Mouse (Mus musculus) kidney, adult 11 months (tissue): ENCODE measurements around the gene Mier2.

ENCODE experiments used
- DNase-seq: peaks from one replicate; pipeline ENCODE4 v3.0.0; 2022

Gene Mier2

DNA sequence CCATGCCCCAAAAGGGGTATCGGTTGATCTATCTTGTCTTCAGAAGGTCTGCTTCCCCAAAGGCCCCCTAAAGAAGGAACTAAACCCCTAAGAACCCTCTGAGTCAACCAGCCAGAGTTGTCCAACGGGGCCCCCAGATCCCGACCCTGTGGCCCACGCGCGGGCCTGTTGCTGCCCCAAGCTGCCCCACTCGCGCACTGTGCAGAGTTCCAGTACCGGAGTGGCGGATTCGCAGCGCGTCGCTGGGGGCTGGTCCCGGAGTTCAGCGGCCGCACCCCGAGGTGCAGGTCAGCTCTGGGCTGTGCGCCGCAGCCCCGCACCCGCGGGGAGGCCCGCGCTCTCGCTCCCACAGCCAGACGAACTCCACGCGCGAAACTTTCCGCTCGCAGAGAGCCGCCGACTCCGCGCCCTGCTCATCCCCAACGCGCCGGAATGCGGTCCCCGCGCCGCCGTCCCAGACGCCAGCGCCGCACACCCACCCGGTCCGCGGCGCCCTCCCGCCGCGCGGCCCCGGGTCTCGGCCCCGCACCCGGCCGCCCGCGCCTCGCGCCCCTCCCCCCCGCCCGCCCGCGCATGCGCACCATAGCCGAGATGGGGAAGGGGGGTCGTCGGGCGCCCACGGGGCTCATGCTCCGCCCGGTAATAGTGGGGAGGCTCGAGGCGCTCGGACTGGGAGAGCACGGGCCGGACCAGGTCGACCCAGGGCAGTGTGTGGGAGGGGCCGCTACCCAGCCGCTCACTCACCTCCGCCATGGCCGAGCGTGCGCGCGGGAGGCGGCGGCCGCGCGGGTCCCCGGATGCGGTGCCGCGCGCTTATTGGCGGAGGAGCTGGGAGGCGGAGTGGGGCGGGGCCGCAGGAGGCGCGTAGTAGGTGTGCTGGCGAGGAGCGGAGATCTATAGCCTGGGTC lies at the start of gene Mier2:
Gene Mier2, minus strand, starts transcription at position 870 of the 908 bp plus-strand sequence.
- DNase-seq = peak; percentile 77

DNA sequence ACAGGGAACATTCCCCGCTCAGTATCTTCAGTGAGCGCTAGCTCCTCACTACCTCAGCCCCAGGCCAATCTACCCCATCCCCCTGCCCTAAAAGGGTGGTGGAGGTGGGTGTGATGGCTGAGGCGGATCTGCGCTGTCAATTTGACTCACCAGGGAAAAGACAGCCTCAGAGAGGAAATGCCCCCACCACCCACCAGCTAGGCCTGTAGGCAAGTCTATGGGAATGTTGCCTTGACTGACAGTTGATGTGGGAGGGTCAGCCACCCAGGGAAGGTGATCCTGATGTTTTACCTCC lies 42.9 kb upstream of the Mier2 start:
- DNase-seq = no peak

DNA sequence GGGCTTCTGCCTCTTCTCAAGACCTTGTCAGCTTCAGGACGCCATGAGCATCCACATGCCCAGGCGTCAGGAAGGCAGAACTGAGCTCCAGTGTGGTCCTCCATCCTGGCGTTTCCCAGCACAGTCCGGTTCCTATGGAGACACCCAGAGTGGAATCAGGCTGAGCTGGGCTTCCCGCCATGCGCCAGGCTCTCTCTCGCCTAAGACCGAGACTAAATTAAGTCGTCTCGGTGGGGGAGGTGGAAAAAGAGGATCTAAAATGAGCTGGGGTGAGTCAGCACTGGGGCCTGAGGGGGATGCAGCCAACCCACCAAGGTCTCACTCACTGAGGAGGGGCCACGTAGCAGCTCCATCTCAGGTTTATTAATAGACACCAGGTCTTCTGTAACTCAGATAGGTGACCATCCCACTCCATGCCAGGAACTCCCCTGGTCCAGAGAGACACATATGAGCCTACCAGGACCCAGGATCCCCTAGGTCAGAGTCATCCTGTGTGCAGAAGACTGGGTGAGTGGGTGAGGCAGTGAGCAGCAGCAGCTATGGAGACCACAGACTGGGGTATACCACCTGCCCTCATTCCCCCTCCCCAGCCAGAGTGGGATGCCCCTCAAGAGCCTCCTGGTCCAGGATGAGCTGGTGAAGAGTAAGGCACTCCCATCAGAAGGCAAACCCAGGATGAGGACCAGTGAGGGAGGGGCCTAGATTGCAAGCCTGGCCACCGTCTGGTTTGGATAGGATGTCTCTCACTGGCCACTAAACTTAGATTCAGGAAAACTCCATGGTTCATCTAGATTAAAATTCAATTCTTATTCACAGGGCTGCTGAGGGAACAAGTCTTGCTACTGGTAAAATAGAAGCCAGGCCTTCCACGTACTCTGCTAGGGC lies 42.3 kb upstream of the Mier2 start:
- no peak for DNase-seq

DNA sequence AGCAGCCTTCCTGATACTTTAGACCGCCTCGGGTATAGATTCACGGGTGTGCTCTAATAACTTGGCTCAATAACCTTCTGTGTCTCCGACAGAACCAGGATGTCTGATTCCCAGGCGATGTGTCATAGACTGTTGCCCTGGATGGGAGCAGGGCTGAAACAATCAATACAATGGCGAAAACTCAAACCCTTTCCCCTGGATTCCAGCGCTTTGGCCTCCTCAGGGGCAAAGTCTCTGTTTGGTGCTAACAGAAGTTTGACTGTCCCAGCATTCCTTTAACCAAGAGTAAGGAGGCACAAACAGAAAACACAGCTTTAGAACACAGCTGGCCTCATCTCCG lies 40.6 kb upstream of the Mier2 start:
- no peak for DNase-seq

DNA sequence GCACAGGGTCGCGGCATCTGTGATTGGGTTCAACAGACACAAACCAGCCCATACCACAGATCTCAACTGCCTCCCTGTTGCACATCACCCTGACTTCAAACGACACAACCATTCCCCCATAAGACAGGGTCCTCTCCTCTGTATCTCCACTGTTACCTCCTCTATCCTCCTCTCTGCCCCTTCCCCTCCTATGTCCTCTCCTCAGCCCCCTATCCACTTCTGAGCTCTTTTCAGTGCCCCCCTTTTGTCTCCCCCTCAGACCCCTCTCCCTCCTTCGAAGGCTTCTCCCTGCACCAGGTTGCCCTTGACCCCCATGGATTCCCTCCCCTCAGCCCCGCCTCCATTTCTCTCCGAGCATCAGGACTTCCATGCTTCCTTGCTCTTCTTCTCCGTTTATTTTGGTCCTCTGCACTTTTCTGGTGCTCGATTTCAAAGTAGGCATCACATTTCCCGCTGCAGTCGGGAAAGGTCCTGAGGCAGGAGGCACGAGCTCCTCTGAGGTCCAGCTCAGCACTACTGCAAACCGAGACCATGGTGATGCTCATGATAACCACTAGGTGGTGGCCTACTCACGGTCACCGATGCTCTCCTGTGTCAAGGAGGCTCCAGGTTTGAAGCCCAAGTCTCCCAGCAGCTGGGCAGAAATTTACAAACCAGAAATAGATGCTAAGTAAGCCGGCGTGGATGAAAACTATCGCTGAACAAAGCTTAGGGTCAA lies 40.0 kb upstream of the Mier2 start:
- DNase-seq = peak; percentile 39

DNA sequence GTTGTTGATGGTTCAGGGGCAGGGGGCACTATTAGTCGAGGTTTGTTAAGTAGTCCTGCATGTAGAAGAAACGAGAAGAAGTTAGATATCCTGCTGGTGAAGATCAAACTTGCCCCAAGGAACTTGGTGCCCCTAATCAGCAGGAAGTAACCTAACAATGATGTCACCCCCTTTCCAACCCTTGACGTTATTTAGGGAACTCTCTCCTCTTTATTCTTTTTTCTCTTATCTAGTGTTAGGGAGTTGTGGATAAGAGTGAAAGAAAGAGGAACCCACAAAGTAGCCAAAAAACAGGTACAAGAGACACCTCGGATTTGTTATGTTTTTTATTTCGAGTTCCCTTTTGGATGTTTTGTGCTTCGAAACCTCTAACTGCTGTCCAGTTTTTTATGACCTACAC lies 39.1 kb upstream of the Mier2 start:
- DNase-seq = no peak

DNA sequence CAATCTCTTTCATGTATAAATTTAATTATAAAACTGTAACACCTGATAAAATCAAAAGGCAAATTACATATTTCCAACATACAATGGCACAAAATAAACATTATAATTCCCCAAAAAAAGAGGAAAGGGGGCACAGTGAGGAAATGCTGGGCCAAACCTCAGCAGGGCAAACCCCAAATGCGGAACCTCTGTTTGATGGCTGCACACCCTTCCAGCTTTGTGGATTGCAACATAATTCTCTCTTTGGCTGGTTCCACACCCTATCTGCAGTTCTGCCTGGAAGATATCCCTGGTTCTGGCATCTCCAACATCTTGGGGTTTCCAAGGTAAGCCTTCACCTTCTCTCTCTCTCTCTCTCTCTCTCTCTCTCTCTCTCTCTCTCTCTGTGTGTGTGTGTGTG lies 35.7 kb upstream of the Mier2 start:
- DNase-seq = no peak

DNA sequence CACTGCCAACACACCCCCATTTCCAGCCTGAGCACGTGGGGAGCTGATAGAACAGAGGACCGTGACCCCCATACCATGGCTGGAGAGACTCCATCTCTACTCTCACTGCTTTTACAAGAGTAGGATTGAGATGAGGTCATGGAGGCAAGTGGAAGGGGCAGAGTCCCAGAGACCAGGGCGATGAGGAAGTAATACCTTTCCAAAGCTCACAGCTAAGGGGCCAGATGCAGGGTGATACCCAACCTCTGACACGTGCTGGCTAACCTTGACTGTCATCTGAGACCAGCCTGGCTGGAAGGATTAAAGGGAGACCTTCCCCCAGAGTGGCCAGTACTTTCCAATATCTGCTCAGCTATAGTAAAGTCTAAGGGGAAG lies 32.7 kb upstream of the Mier2 start:
- no peak for DNase-seq

DNA sequence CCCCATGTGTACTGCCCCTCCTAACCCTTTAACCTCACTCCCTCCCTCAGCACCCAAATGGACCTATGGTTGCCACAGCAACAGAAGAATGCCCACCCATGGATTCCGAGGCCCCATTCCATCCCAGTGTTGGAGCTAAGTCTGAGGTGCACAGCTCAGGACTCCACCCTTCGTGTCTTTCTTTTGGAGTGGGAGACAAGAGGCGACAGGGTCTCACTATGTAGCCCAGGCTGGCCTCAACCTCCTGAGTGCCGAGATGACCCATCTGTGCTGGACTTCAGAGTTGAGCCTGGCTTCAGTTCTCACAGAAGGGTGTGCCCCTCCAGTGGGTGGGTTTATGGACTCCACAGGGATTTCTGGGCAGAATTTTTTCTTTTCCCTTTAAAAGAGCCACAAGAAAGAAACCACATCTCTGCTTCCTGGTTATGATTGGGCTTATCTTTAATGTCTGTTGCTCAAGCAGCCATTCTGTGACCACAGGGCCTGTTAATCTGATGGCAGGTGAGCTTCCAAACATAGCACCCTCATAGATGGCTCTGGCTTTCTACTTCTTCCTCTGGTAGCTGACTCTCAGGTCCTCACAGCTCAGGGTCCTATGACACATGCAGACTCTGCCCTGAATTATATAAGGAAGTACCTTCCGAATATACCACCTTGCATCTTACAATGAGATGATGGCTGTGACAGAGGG lies 32.2 kb upstream of the Mier2 start, which contains the start of gene Theg:
Gene Theg, minus strand, starts transcription at position 271 of the 691 bp plus-strand sequence.
- no peak for DNase-seq

DNA sequence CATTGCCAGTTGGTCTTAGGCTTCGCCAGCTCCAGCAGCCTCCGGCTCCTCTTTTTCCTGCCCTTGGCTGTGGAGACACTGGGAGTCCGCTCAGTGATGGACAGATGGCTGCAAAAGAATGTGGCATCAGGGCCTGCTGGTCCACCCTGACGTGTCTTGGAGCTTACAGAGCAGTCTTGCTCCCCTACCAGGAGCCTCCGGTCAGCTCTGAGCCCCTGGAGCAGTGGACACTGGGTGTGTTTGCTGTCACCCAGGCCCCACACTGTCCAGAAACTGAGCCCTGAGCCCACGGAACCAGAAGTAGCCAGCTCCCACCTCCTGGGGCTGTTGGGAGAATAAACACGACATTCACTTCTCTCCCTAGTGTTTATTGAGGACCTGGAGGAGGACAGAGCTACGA lies 31.2 kb upstream of the Mier2 start:
- no peak for DNase-seq

DNA sequence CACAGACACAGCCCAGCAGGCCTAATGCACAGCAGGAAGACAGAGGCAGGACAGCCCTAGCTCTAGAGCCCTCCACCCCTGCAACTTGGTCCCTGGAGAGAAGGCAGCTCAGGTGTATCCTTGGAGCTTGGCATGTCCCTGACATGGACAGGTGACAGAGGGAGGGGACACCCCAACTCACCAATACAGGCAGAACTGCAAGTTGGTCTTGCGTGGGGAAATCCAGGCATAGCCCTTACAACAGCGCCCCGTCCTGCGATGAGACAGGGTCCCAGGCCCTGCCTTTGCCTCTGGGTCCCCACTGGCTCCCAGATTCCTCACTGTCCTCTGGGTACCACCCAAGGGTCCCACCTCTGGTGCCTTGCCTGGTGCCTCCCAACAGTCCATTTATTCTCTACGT lies 30.7 kb upstream of the Mier2 start:
- no peak for DNase-seq

DNA sequence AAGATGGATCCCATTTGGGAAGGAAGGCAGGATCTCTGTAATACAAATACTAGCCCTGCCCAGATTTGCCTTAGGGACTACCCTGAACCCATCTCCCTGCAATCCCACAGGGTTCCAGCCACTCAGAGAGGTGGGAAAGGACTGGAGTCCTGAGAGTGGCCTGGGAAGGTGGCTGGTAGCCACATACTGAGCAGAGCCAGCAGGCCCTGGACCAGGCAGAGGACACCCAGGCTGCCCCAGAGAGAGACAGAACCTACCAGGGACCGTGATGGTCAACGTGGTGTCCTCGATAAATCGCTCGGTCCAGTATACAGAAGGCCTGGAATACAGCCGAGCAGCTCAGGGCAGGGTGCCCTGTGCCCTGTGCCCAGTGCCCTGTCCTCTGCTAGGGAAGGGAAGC lies 30.1 kb upstream of the Mier2 start:
- no peak for DNase-seq

DNA sequence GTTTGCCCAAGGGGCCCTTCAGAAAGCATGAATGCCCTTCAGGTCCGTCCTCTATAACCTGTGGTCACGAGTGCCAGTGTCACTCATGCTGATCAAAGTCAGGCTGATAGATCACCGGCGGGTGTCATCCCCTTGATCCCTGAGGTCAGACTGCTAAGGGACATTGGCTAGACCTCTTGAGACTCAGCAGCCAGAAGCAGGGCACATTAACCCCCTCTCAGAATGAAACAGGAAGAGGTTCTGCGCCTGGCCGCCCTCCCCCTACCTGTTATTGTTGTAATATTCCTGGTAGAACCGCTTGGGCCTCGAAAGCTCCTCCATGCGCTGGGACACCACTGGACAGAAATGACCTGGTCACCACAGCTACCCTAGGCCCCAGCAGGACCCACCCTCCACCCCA lies 29.4 kb upstream of the Mier2 start:
- DNase-seq = no peak

DNA sequence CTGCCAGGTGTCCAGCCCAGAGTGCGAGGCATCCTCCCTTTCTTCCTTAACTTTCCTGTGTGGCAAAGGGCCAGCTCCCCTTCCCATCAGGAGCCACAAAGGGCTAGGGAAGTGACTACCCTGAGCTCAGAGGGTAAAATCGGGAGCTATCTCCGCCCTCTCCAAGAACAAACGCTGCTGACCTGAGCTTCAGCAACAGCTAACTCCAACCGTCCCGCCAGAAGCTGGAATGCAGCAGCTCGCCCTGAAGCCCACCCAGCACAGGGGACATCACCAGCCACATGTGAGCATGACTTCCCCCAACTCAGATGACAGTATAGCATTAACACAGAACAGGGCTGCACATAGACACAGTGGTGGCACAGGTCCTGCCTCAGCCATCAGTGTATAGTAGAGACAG lies 29.0 kb upstream of the Mier2 start:
- DNase-seq = no peak

DNA sequence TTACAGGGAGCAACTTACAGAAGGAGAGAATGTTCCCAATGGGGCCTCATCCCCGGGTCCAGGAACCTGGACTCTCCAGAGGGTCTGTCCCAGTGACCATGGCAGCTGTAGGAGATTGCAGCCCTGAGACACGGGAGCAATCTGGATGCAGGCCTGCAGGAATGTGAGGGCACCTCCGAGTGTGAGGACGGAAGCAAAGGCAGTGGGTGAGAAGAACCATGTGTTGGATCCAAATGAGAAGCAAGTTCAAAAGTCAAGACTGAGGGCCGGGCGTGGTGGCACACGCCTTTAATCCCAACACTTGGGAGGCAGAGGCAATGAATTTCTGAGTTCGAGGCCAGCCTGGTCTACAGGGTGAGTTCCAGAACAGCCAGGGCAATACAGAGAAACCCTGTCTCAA lies 26.5 kb upstream of the Mier2 start:
- no peak for DNase-seq

DNA sequence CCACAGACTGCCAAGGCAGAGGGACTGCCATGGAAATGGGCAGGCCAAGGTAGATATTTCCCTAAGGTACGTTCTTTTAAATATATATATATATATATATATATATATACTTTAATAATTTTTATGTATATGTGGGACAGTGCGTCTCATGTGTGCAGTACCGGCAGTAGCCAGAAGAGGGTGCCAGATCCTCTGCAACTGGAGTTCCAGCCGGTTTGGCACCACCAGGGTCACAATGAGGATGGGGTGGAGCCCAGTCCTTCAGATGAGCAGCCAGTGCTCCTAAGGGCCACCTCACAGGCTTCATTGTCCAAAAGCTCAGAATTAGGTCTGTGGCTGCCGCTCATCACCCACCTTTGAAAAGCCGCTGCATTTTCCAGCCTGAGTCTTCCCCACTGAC lies 25.8 kb upstream of the Mier2 start:
- no peak for DNase-seq

DNA sequence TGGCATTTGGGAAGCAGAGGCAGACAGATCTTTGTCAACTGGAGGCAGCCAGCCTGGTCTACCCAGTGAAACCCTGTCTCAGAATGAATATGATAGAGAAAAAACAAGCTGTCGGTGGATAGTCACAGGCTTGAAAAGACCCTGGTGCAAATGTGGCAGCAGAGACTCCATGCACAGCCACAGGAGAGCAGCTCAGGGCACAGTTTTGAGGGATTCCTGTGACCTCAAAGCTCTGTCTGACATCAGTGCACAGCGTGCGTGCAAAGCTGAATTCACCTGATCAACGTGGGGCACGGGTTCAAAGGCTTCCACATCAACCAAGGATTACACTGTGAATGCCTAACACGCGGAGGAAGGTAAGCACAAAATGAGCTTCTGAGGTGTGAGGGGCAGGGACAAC lies 25.4 kb upstream of the Mier2 start:
- DNase-seq = no peak

DNA sequence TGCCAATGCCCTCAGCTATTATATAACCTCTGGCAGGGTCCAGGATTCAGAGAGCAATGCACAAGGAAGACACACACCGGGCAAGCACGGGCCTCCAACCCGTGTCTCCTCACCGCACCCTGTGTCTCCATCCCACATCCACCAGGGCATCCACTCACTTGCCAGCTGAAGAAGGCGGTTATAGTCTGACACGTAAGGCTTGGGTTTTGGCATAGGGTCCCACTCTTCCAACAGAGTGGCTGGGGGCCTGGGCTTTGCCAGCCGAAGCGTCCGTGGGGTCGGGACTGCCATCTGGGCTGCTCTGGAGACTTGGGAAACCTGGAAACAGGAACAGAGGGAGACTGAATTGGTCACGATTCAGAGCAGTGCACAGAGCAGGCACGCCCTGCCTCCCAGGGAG lies 24.8 kb upstream of the Mier2 start:
- DNase-seq = no peak

DNA sequence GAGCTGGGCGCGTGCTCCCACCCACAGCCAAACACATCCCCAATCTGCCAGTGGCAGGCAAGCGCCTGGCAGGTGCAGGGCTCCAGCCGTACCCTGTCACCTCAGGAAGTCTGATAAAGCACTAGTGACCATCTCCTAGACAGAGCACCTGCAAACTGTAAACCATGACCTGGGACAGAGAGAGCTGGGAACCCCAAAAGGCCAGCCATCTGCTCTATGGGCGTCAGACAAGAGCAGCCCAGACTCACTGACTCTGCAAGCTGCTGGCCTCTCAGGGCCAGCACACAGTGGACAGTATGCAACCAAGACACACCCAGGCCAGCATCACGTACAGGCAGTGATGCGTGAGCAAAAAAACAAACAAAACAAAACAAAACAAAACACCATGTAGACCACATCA lies 23.9 kb upstream of the Mier2 start:
- DNase-seq = no peak

DNA sequence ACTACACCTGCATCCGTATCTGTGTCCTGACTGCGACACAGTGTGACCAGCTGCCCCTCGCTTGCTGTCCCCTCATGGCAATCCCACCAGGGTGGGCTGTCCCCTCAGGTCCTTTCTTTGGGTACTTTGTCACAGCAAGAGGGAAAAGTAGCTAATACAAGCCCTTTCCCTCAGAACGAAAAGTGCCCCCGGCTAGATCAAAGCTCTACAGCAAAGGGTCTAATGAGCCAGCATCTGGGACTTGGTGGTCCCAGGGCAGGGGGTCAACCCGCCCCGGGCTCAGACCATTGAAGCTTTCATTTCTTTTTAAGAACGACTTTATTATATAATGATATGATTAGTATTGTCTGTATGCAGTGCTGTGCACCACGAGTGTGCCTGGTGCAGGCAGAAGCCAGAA lies 23.3 kb upstream of the Mier2 start:
- no peak for DNase-seq

DNA sequence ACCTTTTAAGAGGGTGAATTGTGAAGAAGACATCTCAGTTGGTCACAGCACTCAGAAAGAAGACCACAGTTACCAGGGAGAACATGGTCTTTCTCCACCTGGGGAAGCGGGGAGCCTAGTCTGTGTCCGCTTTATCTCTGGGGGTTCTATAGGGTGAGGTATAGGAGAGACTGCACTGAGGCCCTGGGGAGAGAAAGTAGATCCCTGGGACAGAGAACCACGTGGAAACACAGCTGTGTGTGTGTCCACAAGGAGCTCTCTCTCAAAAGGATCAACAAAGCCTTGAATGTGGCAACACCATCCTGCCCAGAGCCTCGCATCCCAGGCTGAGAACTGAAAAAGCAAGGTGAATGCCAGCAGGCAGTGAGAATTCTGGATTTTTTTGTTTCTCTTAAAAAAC lies 22.4 kb upstream of the Mier2 start:
- no peak for DNase-seq

DNA sequence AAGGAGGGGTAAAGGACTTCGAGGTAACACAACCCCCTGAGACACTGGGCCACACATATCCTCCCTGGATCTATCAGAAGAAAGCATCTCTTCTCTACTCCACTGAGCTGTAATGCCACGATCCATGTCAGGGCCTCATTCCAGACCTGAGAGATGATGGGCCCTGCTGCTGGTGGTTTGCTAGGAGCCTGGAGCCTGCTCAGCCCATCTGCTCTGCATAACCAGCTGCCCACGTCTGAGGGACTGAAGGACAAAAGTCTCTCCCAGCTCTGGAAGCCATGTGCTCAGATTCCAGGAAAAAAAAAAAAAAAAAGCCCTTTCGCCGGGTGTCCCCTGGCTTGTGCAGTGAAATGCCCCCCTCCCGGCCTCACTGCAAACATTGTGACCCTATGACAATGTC lies 20.8 kb upstream of the Mier2 start:
- DNase-seq = no peak

DNA sequence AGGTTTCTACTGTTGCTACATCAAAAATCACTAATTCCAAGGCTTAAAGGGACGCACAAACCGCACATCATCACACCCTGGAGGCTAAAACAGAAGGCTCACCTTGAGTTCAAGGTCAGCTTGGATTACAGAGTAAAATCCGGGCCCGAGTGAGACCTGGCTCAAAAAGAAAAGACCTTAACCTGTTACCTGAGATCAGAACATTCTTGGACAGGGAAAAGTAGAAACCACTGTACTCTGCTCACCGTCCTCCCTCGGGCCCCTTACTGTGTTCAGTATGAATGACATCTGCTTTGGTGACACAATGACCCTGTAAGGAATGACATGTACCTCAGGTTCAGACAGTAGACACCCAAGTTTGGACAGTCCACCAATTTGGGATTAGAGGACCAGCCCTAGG lies 19.8 kb upstream of the Mier2 start:
- no peak for DNase-seq
